17 mouse cellular contexts compared by ENCODE assay signal in genomic region chr17:84581740-84582414, GRCm38 (mm10). TPM values are rescaled to one million over a fixed set of nuclear protein-coding genes. Genes with fewer than 3 reads are reported as not detected.
DNase-seq lines count a peak whose midpoint lies in the region; ATAC-seq and TF ChIP-seq lines count a peak whose summit lies in the region.
"Had no signal": no experiment of that assay in that cellular context is flagged by ENCODE, and none has a peak within 500 bp of the region (broad histone marks: within the 10 kb centered on the region; RNA-seq: fewer than 3 reads in every experiment).

No protein-coding gene starts in this region.

- 59% methylated on average over 8 of the region's 8 CpGs for WGBS in heart, adult 2 months
- 66% methylated on average over 8 of the region's 8 CpGs for WGBS in midbrain, embryonic 15.5 days
- 78% methylated on average over 8 of the region's 8 CpGs for WGBS in midbrain, embryonic 10.5 days
- WGBS in forebrain, postnatal 0 days = 42% methylated on average over 8 of the region's 8 CpGs
- WGBS in stomach, postnatal 0 days = 38% methylated on average over 8 of the region's 8 CpGs
- 84% methylated on average over 8 of the region's 8 CpGs for WGBS in hindbrain, embryonic 11.5 days

- no peaks in the 10 kb centered on the region for H3K27me3 ChIP-seq in heart, adult 2 months (ENCODE audit: control insufficient read depth, insufficient read depth, low read length)
- H3K27me3 ChIP-seq in midbrain, embryonic 15.5 days (replicated peaks) = no peaks in the 10 kb centered on the region
- no peaks in the 10 kb centered on the region for H3K27me3 ChIP-seq in midbrain, embryonic 10.5 days (ENCODE audit: low read depth, poor library complexity, severe bottlenecking)
- no peaks in the 10 kb centered on the region for H3K27me3 ChIP-seq in forebrain, postnatal 0 days (ENCODE audit: insufficient read depth, low read length)
- H3K27me3 ChIP-seq in stomach, postnatal 0 days (ENCODE audit: control insufficient read depth, insufficient read depth, low read length) = no peaks in the 10 kb centered on the region
- H3K27me3 ChIP-seq in hindbrain, embryonic 11.5 days (ENCODE audit: control insufficient read depth, insufficient read depth, low read length) = no peaks in the 10 kb centered on the region

- no peaks in the 10 kb centered on the region for H3K9me3 ChIP-seq in midbrain, embryonic 15.5 days
- H3K9me3 ChIP-seq in midbrain, embryonic 10.5 days (replicated peaks) = no peaks in the 10 kb centered on the region
- no peaks in the 10 kb centered on the region for H3K9me3 ChIP-seq in forebrain, postnatal 0 days (ENCODE audit: low read length)
- no peaks in the 10 kb centered on the region for H3K9me3 ChIP-seq in stomach, postnatal 0 days (ENCODE audit: control insufficient read depth, low read length)
- no peaks in the 10 kb centered on the region for H3K9me3 ChIP-seq in hindbrain, embryonic 11.5 days (ENCODE audit: control insufficient read depth, low read length)

- intact Hi-C loops in heart, adult 2 months (cut with DNase I) = no loop called here

- no peak overlapping the region for H3K4me3 ChIP-seq in heart, adult 2 months
- H3K4me3 ChIP-seq in midbrain, embryonic 15.5 days = no peak overlapping the region
- no peak overlapping the region for H3K4me3 ChIP-seq in midbrain, embryonic 10.5 days
- H3K4me3 ChIP-seq in forebrain, postnatal 0 days (ENCODE audit: low read depth, low read length) = no peak overlapping the region
- no peak overlapping the region for H3K4me3 ChIP-seq in stomach, postnatal 0 days (ENCODE audit: low read depth, low read length)
- H3K4me3 ChIP-seq in hindbrain, embryonic 11.5 days (ENCODE audit: low read depth, low read length) = no peak overlapping the region

- H3K4me1 ChIP-seq in heart, adult 2 months (ENCODE audit: control insufficient read depth, insufficient read depth, low read length) = peaks cover 13% of the 10 kb centered on the region
- no peaks in the 10 kb centered on the region for H3K4me1 ChIP-seq in midbrain, embryonic 15.5 days
- H3K4me1 ChIP-seq in midbrain, embryonic 10.5 days = peaks cover 11% of the 10 kb centered on the region
- H3K4me1 ChIP-seq in forebrain, postnatal 0 days (ENCODE audit: insufficient read depth) = no peaks in the 10 kb centered on the region
- H3K4me1 ChIP-seq in stomach, postnatal 0 days (replicated peaks; ENCODE audit: control insufficient read depth, insufficient read depth) = no peaks in the 10 kb centered on the region
- H3K4me1 ChIP-seq in hindbrain, embryonic 11.5 days (replicated peaks; ENCODE audit: control insufficient read depth, insufficient read depth, low read length) = no peaks in the 10 kb centered on the region

- H3K4me2 ChIP-seq in midbrain, embryonic 15.5 days = no peak overlapping the region
- no peak overlapping the region for H3K4me2 ChIP-seq in forebrain, postnatal 0 days (ENCODE audit: low read depth)
- no peak overlapping the region for H3K4me2 ChIP-seq in stomach, postnatal 0 days (replicated peaks; ENCODE audit: low read depth)
- H3K4me2 ChIP-seq in hindbrain, embryonic 11.5 days (replicated peaks; ENCODE audit: low read depth, low read length) = no peak overlapping the region
- H3K4me2 ChIP-seq: heart, embryonic 11.5 days; midbrain, embryonic 11.5 days had no signal

- peak; percentile 62 for DNase-seq in heart, adult 11 months
- no peak for DNase-seq in heart, adult 2 months
- DNase-seq in midbrain, embryonic 10.5 days (ENCODE audit: low spot score) = no peak
- DNase-seq in forebrain, postnatal 0 days = peak; percentile 58
- no peak for DNase-seq in stomach, postnatal 0 days (ENCODE audit: low spot score)
- DNase-seq in testis, postnatal 10 days (ENCODE audit: low spot score) = no peak
- DNase-seq in hindbrain, embryonic 11.5 days (ENCODE audit: low spot score) = no peak
- DNase-seq: B cell, adult 2 months; gastrocnemius, postnatal 14 days; heart, postnatal 36 days; kidney, postnatal 10 days; right cerebral cortex, postnatal 14 days; thymus, adult 2 months had no signal

- ATAC-seq in midbrain, embryonic 15.5 days (replicated peaks) = 0 out of 2 replicates have a peak, but pooled peaks have one; percentile 27
- peak; percentile 55; the same call in 1 of the 2 replicates for ATAC-seq in forebrain, postnatal 0 days
- no peak for ATAC-seq in stomach, postnatal 0 days (ENCODE audit: low FRiP score, low TSS enrichment)
- ATAC-seq in hindbrain, embryonic 11.5 days (ENCODE audit: low FRiP score) = no peak

- no peak for TF ChIP-seq POLR2A in heart, adult 2 months (IDR thresholded peaks at IDR 0.05; ENCODE audit: insufficient read depth, low read depth, low read length)

- no peak for TF ChIP-seq CTCF in heart, adult 2 months (IDR thresholded peaks at IDR 0.05)
- no peak for TF ChIP-seq CTCF in forebrain, postnatal 0 days (IDR thresholded peaks at IDR 0.05; ENCODE audit: low read depth)
- no peak for TF ChIP-seq CTCF in stomach, postnatal 0 days (IDR thresholded peaks at IDR 0.05; ENCODE audit: low read depth)

- no peak for TF ChIP-seq EP300 in heart, adult 2 months (IDR thresholded peaks at IDR 0.05; ENCODE audit: insufficient read depth, low read depth, low read length)
- no peak for TF ChIP-seq EP300 in stomach, postnatal 0 days (optimal IDR thresholded peaks at IDR 0.05)

- no peaks in the 10 kb centered on the region; the same call in 1 of the 2 replicates for H3K36me3 ChIP-seq in heart, adult 2 months (ENCODE audit: control insufficient read depth, insufficient read depth, low read length)
- H3K36me3 ChIP-seq in midbrain, embryonic 15.5 days (replicated peaks) = no peaks in the 10 kb centered on the region
- no peaks in the 10 kb centered on the region for H3K36me3 ChIP-seq in midbrain, embryonic 10.5 days
- H3K36me3 ChIP-seq in forebrain, postnatal 0 days (ENCODE audit: insufficient read depth) = no peaks in the 10 kb centered on the region
- no peaks in the 10 kb centered on the region for H3K36me3 ChIP-seq in stomach, postnatal 0 days (ENCODE audit: control insufficient read depth, insufficient read depth, low read length)
- no peaks in the 10 kb centered on the region for H3K36me3 ChIP-seq in hindbrain, embryonic 11.5 days (ENCODE audit: control insufficient read depth, insufficient read depth, low read length)

- no peak overlapping the region for H3K9ac ChIP-seq in heart, adult 2 months (ENCODE audit: low read depth, low read length)
- H3K9ac ChIP-seq in midbrain, embryonic 15.5 days = no peak overlapping the region
- no peak overlapping the region for H3K9ac ChIP-seq in forebrain, postnatal 0 days
- no peak overlapping the region for H3K9ac ChIP-seq in stomach, postnatal 0 days (ENCODE audit: low read length)
- no peak overlapping the region for H3K9ac ChIP-seq in hindbrain, embryonic 11.5 days (ENCODE audit: low read depth, low read length)
- H3K9ac ChIP-seq: liver, embryonic 14.5 days had no signal

- no peaks in the 10 kb centered on the region for H3K79me2 ChIP-seq in heart, adult 2 months (replicated peaks; ENCODE audit: control insufficient read depth, insufficient read depth, low read length)

- H3K27ac ChIP-seq in heart, adult 2 months = no peak overlapping the region
- H3K27ac ChIP-seq in midbrain, embryonic 15.5 days = no peak overlapping the region
- no peak overlapping the region for H3K27ac ChIP-seq in midbrain, embryonic 10.5 days (replicated peaks)
- H3K27ac ChIP-seq in forebrain, postnatal 0 days (ENCODE audit: low read depth, low read length) = no peak overlapping the region
- H3K27ac ChIP-seq in stomach, postnatal 0 days (replicated peaks) = 0 out of 2 replicates have a peak overlapping the region, but pooled peaks have one; percentile 13
- no peak overlapping the region for H3K27ac ChIP-seq in hindbrain, embryonic 11.5 days (ENCODE audit: low read depth, low read length)
- H3K27ac ChIP-seq: liver, embryonic 14.5 days had no signal

RNA-seq across cellular contexts. Expression of gene Dync2li1, which starts 44.4 kb away (rescaled TPM):
- 1 to 10 TPM; 2.7 to 3.5 TPM for total RNA-seq in heart, adult 2 months (2021)
- polyA plus RNA-seq in heart, adult 2 months (2012; rRNA removed) = 2.9 and 3.2 TPM in 2 replicates
- 33.5 and 35.4 TPM in 2 replicates for polyA plus RNA-seq in midbrain, embryonic 15.5 days (2015; fragmentation: Nextera tagmentation; extraction: Ambion mirVana)
- 30.9 and 32.7 TPM in 2 replicates for polyA plus RNA-seq in midbrain, embryonic 10.5 days (2016; fragmentation: Nextera tagmentation; extraction: Ambion mirVana)
- total RNA-seq in forebrain, postnatal 0 days (2014; rRNA removed) = 14.0 and 19.1 TPM in 2 replicates
- 38.9 and 42.1 TPM in 2 replicates for polyA plus RNA-seq in forebrain, postnatal 0 days (2015; fragmentation: Nextera tagmentation; extraction: Ambion mirVana)
- polyA plus RNA-seq in stomach, postnatal 0 days (2015; fragmentation: Nextera tagmentation; extraction: Ambion mirVana) = 13.3 and 14.0 TPM in 2 replicates
- polyA plus RNA-seq in hindbrain, embryonic 11.5 days (2014; fragmentation: Nextera tagmentation; extraction: Ambion mirVana) = 36.0 and 38.2 TPM in 2 replicates

Comparison
In these comparisons a context has a peak if more than half of its experiments do, and no peak if none do; other contexts are left out.
1. DNase-seq: peak in heart, adult 11 months (single experiment) and forebrain, postnatal 0 days (single experiment); none in heart, adult 2 months (0 of 2), midbrain, embryonic 10.5 days (single experiment), stomach, postnatal 0 days (single experiment), testis, postnatal 10 days (single experiment) and hindbrain, embryonic 11.5 days (single experiment).
2. ATAC-seq: peak in midbrain, embryonic 15.5 days (single experiment) and forebrain, postnatal 0 days (single experiment); none in stomach, postnatal 0 days (single experiment) and hindbrain, embryonic 11.5 days (single experiment).